31 mouse cellular contexts compared by ENCODE assay signal in genomic region chr14:28370713-28371112, GRCm38 (mm10).
DNase-seq lines count a peak whose midpoint lies in the region; ATAC-seq and TF ChIP-seq lines count a peak whose summit lies in the region.
"Had no signal": no experiment of that assay in that cellular context is flagged by ENCODE, and none has a peak within 500 bp of the region (broad histone marks: within the 10 kb centered on the region; RNA-seq: fewer than 3 reads in every experiment).

No protein-coding gene starts in this region.

- WGBS in intestine, embryonic 15.5 days = 31% methylated on average over 8 of the region's 8 CpGs
- 28% methylated on average over 8 of the region's 8 CpGs for WGBS in intestine, embryonic 16.5 days

- no peak overlapping the region for H3K4me3 ChIP-seq in intestine, embryonic 15.5 days (replicated peaks)
- H3K4me3 ChIP-seq in intestine, embryonic 16.5 days (ENCODE audit: low read length) = no peak overlapping the region
- H3K4me3 ChIP-seq in testis, adult 2 months (ENCODE audit: control insufficient read depth, low read depth, low read length) = peak overlapping the region; percentile 65
- H3K4me3 ChIP-seq: embryonic facial prominence, embryonic 12.5 days; embryonic facial prominence, embryonic 15.5 days; erythroblast, embryonic 14.5 days; forebrain, embryonic 12.5 days; forebrain, embryonic 15.5 days; gastrocnemius, adult 2 months; hindbrain, embryonic 10.5 days; hindbrain, embryonic 13.5 days had no signal

- TF ChIP-seq CTCF in testis, adult 2 months (IDR thresholded peaks at IDR 0.05; ENCODE audit: control insufficient read depth, insufficient read depth, insufficient replicate concordance, low read depth, low read length) = no peak

- peaks cover under 1% of the 10 kb centered on the region; the same call in 1 of the 2 replicates for H3K4me1 ChIP-seq in intestine, embryonic 15.5 days (replicated peaks)
- no peaks in the 10 kb centered on the region for H3K4me1 ChIP-seq in intestine, embryonic 16.5 days (ENCODE audit: control insufficient read depth, insufficient read depth, low read length)
- H3K4me1 ChIP-seq in testis, adult 2 months (ENCODE audit: control insufficient read depth, insufficient read depth, low read length) = no peaks in the 10 kb centered on the region

- no peaks in the 10 kb centered on the region for H3K36me3 ChIP-seq in intestine, embryonic 15.5 days
- H3K36me3 ChIP-seq in intestine, embryonic 16.5 days (ENCODE audit: control insufficient read depth, insufficient read depth, low read length) = no peaks in the 10 kb centered on the region
- no peaks in the 10 kb centered on the region for H3K36me3 ChIP-seq in testis, adult 2 months (ENCODE audit: control insufficient read depth, insufficient read depth, low read length)
- H3K36me3 ChIP-seq: embryonic facial prominence, embryonic 12.5 days; embryonic facial prominence, embryonic 15.5 days; forebrain, embryonic 12.5 days; forebrain, embryonic 15.5 days; G1E; hindbrain, embryonic 10.5 days; hindbrain, embryonic 13.5 days had no signal

- no peaks in the 10 kb centered on the region for H3K27me3 ChIP-seq in intestine, embryonic 15.5 days (replicated peaks)
- H3K27me3 ChIP-seq in intestine, embryonic 16.5 days (replicated peaks; ENCODE audit: control insufficient read depth, insufficient read depth, low read length) = no peaks in the 10 kb centered on the region
- no peaks in the 10 kb centered on the region for H3K27me3 ChIP-seq in testis, adult 2 months (ENCODE audit: control insufficient read depth, insufficient read depth, low read length)
- H3K27me3 ChIP-seq: CH12.LX; embryonic facial prominence, embryonic 12.5 days; embryonic facial prominence, embryonic 15.5 days; Patski had no signal

- no peak for TF ChIP-seq POLR2A in testis, adult 2 months (IDR thresholded peaks at IDR 0.05; ENCODE audit: control insufficient read depth, low read depth, low read length)

- no peak for DNase-seq in frontal cortex, postnatal 36 days (ENCODE audit: low spot score in 2 of 2)
- no peak for DNase-seq in testis, postnatal 14 days (ENCODE audit: low spot score)
- DNase-seq in yolk sac, embryonic 10.5 days (ENCODE audit: low spot score) = peak; percentile 42
- DNase-seq in layer of hippocampus, adult 18-20 months (ENCODE audit: low spot score in 2 of 2) = no peak
- DNase-seq: adrenal gland, postnatal 10 days; adrenal gland, postnatal 36 days; B cell, adult 2 months; cerebellum, adult 11 months; cerebellum, adult 8-10 months; cerebellum, postnatal 10 days; cerebellum, postnatal 36 days; gastrocnemius, adult 2 months; gastrocnemius, postnatal 14 days; heart, adult 18-20 months; heart, postnatal 36 days; kidney, adult 11 months had no signal

- no peak overlapping the region for H3K27ac ChIP-seq in intestine, embryonic 15.5 days
- no peak overlapping the region for H3K27ac ChIP-seq in intestine, embryonic 16.5 days (ENCODE audit: low read length)
- H3K27ac ChIP-seq in testis, adult 2 months (ENCODE audit: control insufficient read depth, insufficient read depth, low read depth, low read length) = no peak overlapping the region
- H3K27ac ChIP-seq: embryonic facial prominence, embryonic 12.5 days; forebrain, embryonic 12.5 days; forebrain, embryonic 15.5 days; gastrocnemius, adult 2 months; hindbrain, embryonic 10.5 days; hindbrain, embryonic 13.5 days had no signal

- H3K9ac ChIP-seq in intestine, embryonic 15.5 days = no peak overlapping the region
- no peak overlapping the region for H3K9ac ChIP-seq in intestine, embryonic 16.5 days (ENCODE audit: low read depth, low read length)
- H3K9ac ChIP-seq: embryonic facial prominence, embryonic 12.5 days; embryonic facial prominence, embryonic 15.5 days; forebrain, embryonic 12.5 days; forebrain, embryonic 15.5 days; hindbrain, embryonic 13.5 days had no signal

- H3K9me3 ChIP-seq in intestine, embryonic 15.5 days = no peaks in the 10 kb centered on the region
- no peaks in the 10 kb centered on the region for H3K9me3 ChIP-seq in intestine, embryonic 16.5 days (ENCODE audit: control insufficient read depth, low read length)
- H3K9me3 ChIP-seq: embryonic facial prominence, embryonic 12.5 days; embryonic facial prominence, embryonic 15.5 days; forebrain, embryonic 12.5 days; forebrain, embryonic 15.5 days; hindbrain, embryonic 10.5 days; hindbrain, embryonic 13.5 days had no signal

- no peak overlapping the region for H3K4me2 ChIP-seq in intestine, embryonic 15.5 days (replicated peaks)
- no peak overlapping the region for H3K4me2 ChIP-seq in intestine, embryonic 16.5 days (ENCODE audit: low read depth, low read length)
- H3K4me2 ChIP-seq: embryonic facial prominence, embryonic 12.5 days; embryonic facial prominence, embryonic 15.5 days; forebrain, embryonic 12.5 days; forebrain, embryonic 15.5 days; hindbrain, embryonic 13.5 days had no signal

- ATAC-seq in frontal cortex, adult (ENCODE audit: low TSS enrichment) = peak; percentile 86
- peak; percentile 39 for ATAC-seq in intestine, embryonic 15.5 days
- no peak; the same call in 1 of the 2 replicates for ATAC-seq in intestine, embryonic 16.5 days
- ATAC-seq: forebrain, embryonic 15.5 days; hindbrain, embryonic 16.5 days; Patski had no signal
